Mouse (Mus musculus) right cerebral cortex, adult 2 months (tissue): Measurements from ENCODE around the gene Rpf1.

Experiments
- DNase-seq, 2 experiments: peaks; one replicate each; pipeline ENCODE4 v3.0.0; 2021 to 2022; ENCODE audit warnings: low spot score in 2 of 2

The Rpf1 gene

DNA sequence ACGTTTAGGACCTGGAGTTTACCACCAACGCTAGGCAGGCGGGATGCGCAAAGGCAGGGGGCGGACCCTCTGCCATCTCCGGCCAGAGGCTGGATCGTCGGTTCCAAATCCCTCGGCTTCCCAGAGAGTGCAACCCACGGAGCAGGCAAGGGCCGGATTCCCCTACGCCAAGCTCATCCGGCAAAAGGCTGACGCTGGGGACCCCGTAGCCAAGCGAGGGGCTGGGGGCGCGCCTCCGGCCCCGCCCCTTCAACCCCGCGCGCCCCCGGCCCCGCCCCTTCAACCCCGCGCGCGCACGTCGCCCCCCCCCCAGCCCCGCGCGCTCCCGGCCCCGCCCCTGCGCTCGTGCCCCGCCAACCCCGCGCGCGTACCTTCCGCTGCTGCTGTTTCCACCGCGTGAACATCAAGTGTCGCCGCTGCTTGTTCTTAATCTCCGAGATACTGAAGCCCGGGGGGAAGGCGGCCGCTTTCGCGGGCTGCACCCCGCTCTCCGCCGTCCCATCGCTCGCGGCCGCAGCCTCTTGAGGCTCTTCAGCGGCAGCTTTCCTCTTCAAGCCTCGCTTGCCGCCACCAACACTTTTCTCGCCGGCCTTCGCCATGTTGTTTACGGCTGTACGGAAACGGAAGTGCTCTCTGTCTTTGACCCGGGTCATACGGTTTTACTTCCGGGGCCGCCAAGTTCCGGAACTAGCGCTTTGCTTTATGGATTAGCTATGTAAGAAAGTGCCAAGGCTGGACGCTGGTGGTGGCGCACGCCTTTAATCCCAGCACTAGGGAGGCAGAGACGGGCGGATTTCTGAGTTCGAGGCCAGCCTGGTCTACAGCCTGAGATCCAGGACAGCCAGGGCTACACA, at the start of gene Rpf1:
Gene Rpf1, minus strand, starts transcription at position 632 of the 854 bp plus-strand sequence.
- peak; percentile 95 to 97 for DNase-seq

DNA sequence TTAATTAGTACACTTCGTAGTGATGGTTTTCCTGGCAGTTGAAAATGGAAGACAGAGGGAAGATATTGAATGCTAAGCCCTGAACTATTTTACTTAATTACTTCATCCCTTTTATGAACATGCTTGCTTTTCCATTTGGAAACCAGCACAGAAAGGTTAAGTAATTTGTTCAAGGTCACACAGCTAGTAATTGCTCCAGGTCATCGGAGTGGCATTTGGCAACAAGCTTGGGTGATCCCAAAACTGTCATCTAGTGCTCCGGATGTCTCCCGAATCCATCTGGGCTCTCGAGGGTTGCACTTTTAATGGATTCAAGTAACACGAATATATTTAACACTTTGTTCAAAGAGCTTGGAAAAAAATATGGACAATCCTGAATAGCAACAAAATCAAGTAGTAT, 49.7 kb upstream of the Rpf1 start:
- no peak for DNase-seq

DNA sequence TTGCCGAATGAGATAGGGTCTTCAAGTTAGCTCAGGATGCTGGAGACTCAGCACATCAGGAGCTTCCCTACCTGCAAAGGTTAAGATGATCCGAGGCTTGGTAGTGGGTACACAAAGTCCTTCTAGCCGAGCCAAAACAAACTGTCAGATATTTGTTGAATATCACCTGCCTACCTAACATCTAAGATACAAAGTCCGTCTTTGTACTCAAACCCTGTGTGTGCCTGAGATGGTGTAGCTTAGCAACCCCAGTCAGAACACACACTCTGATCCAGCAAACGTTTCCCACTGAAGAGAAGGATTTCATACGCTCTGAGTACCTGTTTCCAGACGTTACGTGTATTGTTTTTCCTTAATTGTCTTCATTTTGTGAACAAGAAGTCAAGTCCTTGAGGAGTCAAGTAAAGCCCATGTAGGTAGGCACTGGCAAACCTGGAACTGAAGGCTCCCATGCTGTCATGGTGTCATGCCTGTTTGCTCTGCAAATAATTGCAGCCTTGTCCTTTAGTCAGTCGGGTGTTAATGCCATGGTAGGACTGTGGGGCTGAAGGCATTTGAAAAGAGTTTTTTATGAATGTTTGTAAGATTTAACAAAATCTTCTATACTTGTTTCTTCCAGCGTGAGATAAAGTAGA, 49.0 kb upstream of the Rpf1 start, which contains the start of gene Uox:
Gene Uox, plus strand, starts transcription at position 279 of the 635 bp plus-strand sequence.
- no peak for DNase-seq

DNA sequence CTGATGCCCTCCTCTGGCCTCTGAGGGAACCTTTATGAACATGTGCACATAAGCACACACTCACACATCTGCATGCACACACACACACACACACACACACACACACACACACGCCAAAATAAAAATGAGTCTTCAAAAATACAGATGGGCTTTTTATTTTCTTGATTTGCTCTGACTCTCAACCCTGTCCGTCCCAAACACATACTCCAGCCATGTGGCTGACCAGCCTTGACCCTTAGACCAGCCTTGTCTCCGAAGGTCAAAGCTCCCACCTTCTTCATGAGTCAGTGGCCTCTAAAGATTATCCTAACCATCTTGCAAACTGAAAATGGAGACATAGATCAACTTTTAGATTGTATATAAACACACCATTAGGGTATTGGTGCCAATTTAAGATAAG, 48.4 kb upstream of the Rpf1 start:
- DNase-seq = no peak

DNA sequence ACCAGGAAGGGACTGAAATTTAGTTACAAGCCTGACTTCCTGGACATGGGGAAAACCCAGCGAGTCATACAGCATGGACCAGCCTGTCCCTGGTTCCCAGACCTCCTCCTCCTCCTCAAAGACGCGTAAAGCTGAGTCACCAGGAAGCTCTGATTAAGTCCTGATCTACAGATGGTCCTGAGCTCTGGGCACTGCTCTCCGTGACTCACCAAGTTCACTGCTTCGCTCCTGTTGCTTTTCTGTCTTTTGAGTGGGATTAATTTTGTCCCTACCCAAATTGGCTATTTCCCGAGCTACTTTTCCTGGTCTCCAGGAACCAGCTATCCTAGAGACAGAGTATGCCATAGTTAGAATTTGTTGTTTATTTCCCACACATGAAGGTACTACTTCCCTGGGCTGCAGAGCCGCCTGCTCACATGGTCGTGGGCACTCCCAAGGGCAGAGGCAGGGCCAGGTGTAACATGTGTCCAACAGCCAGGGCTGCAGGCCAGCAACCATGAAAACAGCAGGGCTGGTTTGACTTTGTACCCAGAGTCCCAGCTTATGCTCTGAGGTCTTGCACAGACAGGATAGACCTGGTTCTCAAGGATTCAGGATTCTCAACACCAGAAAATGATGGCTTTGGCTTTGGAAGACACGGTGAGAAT, 46.8 kb upstream of the Rpf1 start:
- DNase-seq = peak; percentile 50 to 66

DNA sequence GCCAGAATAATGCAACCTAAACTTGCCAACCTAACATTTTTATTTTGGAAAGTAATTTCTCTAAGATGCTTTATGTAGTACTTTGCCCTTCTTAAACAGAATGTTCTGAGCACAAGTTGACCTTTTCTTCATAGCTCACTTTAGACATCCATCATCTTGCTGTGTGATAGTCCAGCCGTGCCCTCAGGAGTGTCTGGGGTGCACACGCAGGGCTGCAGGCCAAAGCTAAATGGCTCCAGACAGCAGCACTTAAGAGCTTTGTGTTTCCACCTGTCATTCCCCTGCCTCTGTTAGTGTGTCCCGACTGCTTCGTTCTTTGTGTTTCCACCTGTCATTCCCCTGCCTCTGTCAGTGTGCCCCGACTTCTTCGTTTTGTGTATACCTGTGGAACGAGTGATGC, 46.1 kb upstream of the Rpf1 start:
- DNase-seq = no peak

DNA sequence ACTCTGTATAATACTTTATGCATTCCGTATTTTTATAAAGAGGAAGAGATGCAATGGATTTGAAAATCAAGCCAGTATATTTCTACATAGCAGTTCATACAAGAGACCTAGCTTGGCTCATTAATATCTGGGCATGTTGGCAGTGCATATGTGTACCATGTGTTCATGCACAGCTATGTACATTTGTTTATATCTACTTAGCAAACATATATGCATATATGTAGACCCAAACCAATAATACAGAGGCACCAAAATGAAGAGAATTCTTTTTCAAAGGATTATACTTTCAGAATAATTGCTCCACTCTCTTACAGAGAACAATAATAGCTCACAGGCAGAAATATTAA, 43.8 kb upstream of the Rpf1 start:
- no peak for DNase-seq

DNA sequence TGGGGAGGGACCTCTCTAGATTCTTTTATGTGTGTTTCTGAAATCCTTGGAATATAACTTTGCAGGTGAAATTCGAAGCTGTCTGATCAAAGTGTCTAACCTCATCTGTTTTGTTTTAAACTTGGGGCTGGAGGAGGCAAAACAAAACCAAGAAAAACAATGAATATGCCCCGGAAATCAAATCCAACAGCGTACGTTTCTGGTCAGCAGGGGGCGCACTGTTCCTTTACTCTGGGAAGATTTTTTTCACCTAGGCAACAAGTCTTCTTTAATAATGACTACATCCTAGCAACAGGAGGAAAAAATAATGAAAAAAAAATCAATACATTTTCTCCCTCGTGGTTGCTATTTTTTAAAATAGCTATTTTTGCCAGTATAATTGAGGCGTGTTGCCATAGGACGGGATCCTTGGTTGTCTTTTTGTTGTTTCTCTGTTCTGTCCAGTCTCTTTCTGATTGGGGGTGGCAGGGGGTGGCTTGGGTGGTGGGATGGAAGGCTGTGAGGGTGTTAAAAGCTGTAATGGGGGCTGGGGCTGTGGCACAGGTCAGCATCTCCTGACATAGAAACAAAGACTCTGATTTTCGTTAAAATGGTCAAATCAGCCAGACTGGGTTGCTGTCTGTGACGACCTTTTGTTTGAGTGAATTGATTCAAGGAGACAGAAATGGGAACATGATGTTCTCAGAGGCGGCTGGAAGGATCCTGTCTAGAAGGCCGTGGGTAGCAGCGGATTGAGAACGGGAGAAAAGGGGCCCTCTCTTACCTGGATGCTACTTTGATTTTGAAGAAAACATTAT, 43.2 kb upstream of the Rpf1 start:
- peak; percentile 90 to 91 for DNase-seq

DNA sequence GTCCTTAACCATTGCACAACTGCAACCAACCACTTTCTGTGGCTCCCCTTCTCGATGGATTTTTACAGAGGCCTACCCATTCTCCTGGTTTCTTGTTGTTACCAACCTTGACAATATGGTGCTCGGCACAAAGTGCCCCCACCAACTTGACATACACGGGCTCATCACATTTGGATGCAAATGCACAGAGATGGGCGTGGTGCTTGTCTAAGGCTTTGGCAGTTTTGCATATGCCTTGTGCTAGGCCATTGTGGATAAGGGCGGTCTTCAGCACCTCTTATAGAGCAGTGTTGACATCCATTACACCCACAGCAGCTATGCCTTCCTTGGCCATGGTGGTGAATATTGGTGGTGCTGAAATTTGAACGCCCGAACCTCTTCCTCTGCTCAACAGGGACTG, 41.7 kb upstream of the Rpf1 start:
- DNase-seq = no peak

DNA sequence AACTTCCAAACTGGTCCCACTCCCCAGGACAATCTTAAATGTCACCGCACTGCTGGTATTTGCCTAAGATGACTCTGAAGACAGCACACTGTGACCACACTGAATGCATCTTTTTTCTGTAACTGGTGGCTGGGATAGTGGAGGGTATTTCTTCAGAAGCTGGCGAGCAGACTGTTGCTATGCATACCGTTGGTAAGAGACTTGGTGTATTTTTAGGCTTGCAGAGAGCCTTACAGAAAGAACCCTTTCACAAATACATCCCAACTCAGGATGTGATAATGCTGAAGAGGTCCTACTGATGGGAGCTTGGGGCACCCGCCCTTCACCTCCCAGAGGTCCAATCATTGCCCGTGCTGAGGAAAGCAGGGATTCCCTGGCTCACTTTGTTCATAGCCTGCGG, 36.3 kb upstream of the Rpf1 start:
- DNase-seq = peak in 1 of 2 experiments; percentile 33

DNA sequence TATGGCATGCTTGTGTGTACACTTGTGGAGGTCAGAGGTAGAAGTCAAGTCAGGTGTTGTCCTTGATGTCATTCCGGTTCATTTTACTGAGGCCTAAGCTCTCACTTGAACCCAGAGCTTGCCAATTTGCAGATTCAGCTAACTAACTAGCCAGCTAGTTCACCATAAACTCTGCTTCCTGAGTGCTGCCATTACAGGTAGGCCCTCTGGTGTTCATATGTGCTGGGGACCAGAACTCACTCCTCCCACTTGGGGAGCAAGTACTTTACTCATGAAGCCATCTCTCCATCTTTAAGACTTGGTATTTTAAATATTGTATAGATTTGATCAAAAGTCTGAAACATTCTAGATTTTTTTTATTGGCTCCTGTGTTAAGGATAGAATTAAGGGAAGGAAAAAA, 35.3 kb upstream of the Rpf1 start:
- DNase-seq = no peak

DNA sequence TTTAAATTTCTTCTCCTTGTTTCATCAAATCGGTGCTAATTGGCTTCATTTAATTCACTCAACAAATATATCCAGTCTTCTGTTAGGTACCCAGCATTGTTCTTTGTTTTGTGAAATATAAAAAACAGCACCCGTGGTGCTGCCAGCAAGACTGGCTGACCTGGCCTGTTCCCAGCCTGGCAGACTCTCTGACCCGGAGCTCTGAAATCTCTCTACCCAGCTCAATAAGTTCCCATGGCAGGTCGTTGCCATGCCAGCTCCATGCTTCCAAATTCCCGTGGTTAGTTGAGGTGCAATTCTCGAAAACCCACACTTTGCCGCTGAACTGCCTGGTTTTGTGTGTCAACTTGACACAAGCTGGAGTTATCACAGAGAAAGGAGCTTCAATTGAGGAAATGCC, 33.6 kb upstream of the Rpf1 start:
- no peak for DNase-seq

DNA sequence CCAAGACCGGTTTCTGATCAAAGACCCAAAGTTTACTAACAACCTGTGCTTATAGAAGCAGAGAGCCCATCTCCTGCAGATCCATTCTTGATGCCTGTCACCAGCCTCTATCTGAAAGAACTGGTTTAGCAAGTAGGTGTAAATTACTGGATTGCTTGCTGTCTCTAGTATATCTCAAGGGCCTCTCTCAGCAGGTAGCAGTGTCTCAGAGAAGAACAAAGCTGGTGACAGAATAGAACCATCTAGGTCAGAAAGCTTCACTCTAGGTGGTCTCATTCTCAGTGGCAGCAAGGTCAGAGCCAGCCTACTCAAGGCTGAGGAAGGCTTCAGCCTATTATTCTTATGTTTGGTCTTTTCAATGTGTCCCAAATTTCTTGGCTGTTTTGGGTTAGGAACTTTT, 22.4 kb upstream of the Rpf1 start:
- no peak for DNase-seq

DNA sequence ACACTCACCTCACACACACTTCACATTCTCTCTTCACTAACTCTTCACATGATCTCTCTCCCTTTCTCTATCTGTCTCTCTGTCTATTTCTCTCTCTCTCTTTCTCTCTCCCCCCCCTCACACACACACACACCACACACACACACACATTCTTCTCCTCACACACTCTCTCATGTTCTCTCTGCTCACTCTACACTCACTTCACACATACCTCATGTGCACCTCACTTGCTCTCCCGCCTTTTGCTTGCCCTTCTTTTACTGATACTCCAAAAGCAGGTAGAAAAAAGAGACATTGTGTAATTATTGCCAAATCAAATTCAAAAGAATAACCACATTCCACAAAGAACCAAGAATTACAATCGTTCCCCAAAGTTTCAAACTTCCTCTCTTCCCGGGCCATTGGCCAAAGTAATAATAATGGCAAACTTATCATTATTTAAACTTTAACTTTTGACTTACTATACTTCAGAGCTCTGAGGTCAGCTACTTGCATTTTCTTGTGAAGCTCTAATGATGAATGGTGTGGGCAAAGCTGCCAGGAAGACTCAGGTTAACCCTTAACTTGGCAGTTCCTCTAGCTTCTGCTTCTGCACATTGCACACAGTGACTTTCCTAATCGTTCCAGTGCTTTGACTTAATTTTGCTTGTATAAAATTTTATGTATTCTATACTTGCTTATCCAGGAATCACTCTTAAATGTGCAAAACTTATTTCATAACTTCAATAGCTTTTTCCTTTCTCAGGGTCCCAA, 19.5 kb upstream of the Rpf1 start:
- no peak for DNase-seq

DNA sequence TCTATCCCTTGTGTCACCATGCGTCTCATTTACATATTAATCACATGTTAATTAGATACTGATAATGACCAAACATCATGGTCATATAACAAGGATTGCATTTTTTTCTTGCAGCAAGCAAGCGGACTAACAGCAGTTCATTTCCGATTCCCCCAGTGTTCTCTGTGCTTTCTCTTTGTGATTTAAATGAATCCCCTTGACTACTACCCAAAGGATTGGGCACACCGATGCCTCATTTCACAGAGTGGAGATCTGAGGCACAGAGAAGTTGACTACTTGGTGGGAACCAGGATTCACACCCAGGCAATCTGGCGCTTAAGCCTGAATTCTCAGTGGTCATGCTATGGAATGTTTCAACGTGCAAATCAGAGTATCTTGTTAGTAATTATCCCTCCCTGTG, 13.8 kb upstream of the Rpf1 start:
- no peak for DNase-seq

DNA sequence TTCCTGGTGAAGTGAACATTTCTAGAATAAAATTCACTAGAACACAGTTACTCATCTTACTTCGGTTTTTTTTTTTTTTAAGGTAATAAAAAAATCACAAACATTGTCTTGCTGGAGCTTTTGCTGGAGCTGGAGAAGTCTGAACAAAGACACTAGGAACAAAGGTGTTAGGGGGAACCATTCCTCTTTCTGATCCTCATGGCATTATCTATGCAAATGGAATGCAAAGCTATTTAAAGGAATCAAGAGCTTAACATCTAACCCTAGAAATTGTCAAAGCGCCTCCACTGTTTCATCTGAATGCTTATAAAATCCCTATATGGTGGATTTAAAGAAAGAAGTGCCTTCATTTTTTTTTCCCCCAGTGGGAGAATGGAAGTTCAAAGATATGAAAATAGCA, 7.1 kb upstream of the Rpf1 start:
- no peak for DNase-seq

DNA sequence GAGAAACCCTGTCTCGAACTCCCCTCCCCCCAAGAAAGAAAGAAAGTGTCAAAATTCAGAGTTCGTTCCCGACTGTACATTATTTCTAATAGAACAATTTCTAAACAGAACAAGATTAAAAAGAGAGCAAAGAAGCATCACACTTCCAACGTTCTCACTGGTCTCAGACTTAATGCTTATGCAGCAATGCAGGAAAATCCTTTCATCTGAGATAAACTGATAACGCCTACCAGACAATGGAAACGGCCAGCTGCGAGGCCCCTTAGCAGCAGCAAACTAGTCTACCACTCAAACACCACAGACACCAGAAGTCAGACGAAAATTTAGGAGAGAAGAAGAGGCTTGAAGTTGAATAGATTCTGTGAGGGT, 407 bp upstream of the Rpf1 start:
- no peak for DNase-seq

DNA sequence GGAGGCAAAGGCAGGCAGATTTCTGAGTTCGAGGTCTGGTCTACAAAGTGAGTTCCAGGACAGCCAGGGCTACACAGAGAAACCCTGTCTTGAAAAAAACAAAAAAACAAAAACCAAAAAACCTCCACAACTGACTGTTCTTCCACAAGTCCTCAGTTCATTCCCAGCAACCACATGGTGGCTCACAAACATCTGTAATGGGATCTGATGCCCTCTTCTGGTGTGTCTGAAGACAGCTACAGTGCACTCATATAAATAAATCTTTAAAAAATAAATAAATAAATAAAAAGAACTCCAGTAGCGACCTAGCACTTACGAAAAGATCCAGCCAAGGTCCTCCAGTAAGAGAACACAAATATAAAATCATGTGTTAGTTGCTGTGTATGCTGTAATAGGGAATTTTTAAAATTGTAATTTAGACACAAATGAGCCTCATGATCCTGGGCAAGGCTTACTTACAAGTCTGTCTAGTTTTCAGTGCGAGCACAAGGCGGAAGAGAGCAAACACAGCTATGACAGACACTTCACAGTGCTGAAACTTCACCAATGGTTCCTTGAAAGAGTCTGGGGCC, 917 bp downstream of the Rpf1 start:
- peak in 1 of 2 experiments; percentile 15 for DNase-seq

DNA sequence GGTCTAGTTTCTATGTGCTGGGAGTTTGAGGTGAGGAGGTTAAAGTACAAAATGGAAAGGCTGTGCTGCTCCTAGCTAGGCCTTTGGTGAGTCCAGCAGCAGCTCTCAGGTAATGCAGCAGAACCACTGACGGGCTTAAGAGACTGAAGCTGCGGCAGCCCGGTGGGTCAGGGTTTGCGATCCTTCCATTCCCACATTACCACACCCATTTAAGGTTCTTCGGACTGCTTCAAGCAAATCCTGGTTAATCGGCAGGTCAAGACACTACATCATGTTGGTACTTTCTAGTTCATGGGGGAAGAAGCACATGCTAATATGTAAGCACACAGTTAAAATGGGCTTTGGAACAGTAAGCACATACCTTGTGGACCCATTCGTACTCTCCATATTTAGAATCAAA, 14.5 kb downstream of the Rpf1 start:
- no peak for DNase-seq

DNA sequence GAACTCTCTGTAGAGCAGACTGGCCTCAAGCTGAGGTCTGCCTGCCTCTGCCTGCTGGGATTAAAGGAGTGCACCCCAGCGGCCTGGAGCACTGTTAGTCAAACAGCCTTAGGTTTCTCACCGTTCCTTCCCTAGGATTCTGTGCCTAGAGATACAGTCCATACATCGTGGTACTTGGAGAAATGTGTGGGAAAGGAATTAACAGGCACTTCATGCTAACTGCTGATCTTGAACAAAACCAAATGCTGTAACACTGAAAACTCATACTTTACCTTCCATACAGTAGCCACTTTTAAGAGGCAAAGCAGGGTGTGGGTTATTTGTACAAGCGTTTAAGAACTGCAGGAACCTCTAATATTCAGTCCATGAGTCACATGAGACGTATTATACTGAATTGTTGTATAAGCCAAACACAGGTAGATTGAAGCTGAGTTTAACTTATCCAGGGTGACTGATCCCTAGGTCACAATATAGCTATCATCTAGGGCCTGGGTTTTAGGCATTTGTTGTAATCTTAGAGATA, 19.6 kb downstream of the Rpf1 start:
- DNase-seq = no peak

DNA sequence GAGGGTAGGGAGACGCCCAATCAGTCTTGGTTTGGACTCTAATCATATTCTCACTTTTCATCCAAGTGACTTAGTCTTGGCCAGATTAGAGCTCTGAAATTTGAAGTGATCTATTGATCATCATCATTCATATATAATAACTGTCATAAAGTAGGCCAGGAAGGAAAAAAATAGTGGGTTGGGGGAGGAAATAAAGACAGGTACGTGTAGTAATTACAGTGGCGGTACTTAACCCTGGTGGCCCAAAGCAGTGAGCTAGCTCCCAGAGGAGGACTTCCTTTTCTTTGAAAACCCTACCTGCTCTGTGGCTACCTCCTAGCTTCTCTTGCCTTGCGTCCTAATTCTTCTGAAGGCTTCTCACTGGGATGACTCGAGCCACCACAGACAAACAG, 20.4 kb downstream of the Rpf1 start:
- DNase-seq = no peak
